Mouse (Mus musculus) ES-Bruce4 (cell line): ENCODE results near the gene Pom121l2. TPM values are rescaled to one million over a fixed set of nuclear protein-coding genes. Genes with fewer than 3 reads are reported as not detected.

ENCODE experiments used
- H3K27ac ChIP-seq: 2 replicates; pipeline ENCODE4 v1.5.1; 2012; ENCODE audit warnings: low read length, inconsistent platforms; ENCODE audit not compliant: insufficient read depth
- H3K27me3 ChIP-seq: 2 replicates; pipeline ENCODE4 v1.6.1; 2012; ENCODE audit warnings: mild to moderate bottlenecking, low read length, inconsistent platforms; ENCODE audit not compliant: control insufficient read depth, poor library complexity, insufficient read depth, severe bottlenecking
- H3K36me3 ChIP-seq: 2 replicates; pipeline ENCODE4 v1.6.1; 2012; ENCODE audit warnings: inconsistent platforms, mild to moderate bottlenecking, low read length, moderate library complexity; ENCODE audit not compliant: control insufficient read depth, poor library complexity, insufficient read depth, severe bottlenecking
- H3K4me1 ChIP-seq: one replicate; pipeline ENCODE4 v1.8.1; 2011; ENCODE audit warnings: low read length; ENCODE audit not compliant: control insufficient read depth, insufficient read depth
- H3K4me3 ChIP-seq: 2 replicates; pipeline ENCODE4 v1.5.1; 2011; ENCODE audit warnings: low read depth, mild to moderate bottlenecking, low read length
- H3K9ac ChIP-seq: 2 replicates; pipeline ENCODE4 v1.6.1; 2012; ENCODE audit warnings: low read depth, mild to moderate bottlenecking, inconsistent platforms; ENCODE audit not compliant: poor library complexity, severe bottlenecking
- H3K9me3 ChIP-seq: replicated peaks from 2 replicates; pipeline ENCODE4 v1.6.1; 2012; ENCODE audit warnings: mild to moderate bottlenecking, low read length, inconsistent platforms; ENCODE audit not compliant: control insufficient read depth, poor library complexity, insufficient read depth, severe bottlenecking
- CTCF ChIP-seq: IDR thresholded peaks from one replicate; pipeline ENCODE4 v1.8.1; 2011; ENCODE audit warnings: low read depth, low read length
- EP300 ChIP-seq: IDR thresholded peaks from 2 replicates; pipeline ENCODE4 v1.6.1; 2011; ENCODE audit warnings: low read depth, low read length; ENCODE audit not compliant: insufficient read depth
- POLR2A ChIP-seq: IDR thresholded peaks from one replicate; pipeline ENCODE4 v1.8.1; 2011; ENCODE audit warnings: low read length; ENCODE audit not compliant: insufficient read depth
- polyA plus RNA-seq: library from polyadenylated mRNA; stranded (reverse); fragments of >200 nt; gene quantifications from 2 replicates; pipeline ENCODE4 v1.2.4, GENCODE M21; 2011; ENCODE audit warnings: low read depth; ENCODE audit not compliant: missing spikeins, insufficient read depth, insufficient read length

Pom121l2 gene
- polyA plus RNA-seq, result not detected in 2 replicates

DNA sequence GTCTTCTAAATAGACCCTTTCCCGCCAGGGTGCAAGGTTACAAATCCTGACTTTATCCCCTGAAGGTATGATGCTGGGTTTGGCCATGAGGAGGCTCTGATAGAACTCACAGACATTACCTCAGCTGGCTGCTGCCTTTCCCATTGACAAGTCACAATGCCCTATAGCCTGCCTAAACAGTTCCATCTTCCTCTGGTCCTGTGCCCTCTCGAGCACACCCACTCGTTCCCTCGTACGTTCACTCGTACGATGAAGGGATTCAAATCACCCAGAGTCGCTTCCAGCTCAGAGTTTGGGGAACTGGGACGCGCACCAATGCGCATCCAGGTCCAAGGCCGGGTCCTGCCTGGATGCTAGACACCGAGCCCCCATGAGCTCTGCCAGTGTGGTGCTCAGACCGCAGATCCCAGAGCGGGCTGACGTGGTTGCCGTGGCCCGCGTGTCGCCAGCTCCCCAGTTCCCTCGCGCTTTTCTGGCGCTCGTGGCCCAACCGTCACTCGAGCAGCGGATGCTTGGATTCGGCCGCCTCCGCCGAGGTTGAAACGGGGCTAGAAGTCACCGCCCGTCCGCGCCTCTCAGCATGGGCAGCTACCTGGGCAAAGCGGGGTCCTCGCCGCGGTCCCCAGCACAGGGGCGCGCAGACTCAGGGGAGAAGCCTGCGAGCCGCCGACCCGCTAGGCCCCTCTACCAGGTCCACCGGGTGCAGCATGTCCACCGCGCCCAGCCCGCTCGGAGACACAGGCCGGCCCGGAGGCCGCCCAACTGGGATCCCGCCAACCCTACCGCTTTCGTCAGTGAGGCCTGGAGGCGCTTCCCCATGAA lies at the start of gene Pom121l2:
Gene Pom121l2, plus strand, starts transcription at position 214 of the 822 bp plus-strand sequence.
- Histone ChIP-seq H3K4me1 (no peaks in the 10 kb centered on the region), H3K36me3 (no peaks in the 10 kb centered on the region), H3K27ac (no peak within 1 kb of the TSS), H3K27me3 (peaks cover 1% of the 10 kb centered on the region; the same call in 1 of the 2 replicates), H3K4me3 (peak within 1 kb of the TSS; percentile 42), H3K9ac (peak within 1 kb of the TSS; percentile 37), H3K9me3 (no peaks in the 10 kb centered on the region)
- TF ChIP-seq CTCF (no peak), POLR2A (no peak), EP300 (no peak)

DNA sequence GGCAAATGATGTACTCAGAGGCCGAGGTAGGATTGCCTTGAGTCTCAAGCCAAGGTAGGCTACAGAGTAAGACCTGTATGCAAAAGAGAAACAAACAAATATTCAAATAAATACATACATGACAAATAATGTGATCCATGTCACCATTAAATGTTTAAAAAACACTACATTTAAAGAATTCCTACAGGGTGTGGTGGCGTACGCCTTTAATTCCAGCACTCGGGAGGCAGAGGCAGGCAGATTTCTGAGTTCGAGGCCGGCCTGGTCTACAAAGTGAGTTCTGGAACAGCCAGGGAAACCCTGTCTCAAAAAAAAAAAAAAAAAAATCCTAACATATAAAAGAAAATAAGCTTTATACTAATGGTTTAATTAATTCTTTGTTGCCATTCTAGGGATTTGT lies 49.3 kb upstream of the Pom121l2 start:
- H3K9ac ChIP-seq, result peak overlapping the region; percentile 57; the same call in 1 of the 2 replicates
- no peaks in the 10 kb centered on the region for H3K9me3 ChIP-seq
- H3K4me3 ChIP-seq, result peak overlapping the region; percentile 43
- TF ChIP-seq CTCF, result no peak
- TF ChIP-seq EP300, result no peak
- no peak for TF ChIP-seq POLR2A
- H3K4me1 ChIP-seq, result no peaks in the 10 kb centered on the region
- H3K27ac ChIP-seq, result 0 out of 2 replicates have a peak overlapping the region, but pooled peaks have one; percentile 33
- H3K27me3 ChIP-seq, result no peaks in the 10 kb centered on the region
- H3K36me3 ChIP-seq, result no peaks in the 10 kb centered on the region

DNA sequence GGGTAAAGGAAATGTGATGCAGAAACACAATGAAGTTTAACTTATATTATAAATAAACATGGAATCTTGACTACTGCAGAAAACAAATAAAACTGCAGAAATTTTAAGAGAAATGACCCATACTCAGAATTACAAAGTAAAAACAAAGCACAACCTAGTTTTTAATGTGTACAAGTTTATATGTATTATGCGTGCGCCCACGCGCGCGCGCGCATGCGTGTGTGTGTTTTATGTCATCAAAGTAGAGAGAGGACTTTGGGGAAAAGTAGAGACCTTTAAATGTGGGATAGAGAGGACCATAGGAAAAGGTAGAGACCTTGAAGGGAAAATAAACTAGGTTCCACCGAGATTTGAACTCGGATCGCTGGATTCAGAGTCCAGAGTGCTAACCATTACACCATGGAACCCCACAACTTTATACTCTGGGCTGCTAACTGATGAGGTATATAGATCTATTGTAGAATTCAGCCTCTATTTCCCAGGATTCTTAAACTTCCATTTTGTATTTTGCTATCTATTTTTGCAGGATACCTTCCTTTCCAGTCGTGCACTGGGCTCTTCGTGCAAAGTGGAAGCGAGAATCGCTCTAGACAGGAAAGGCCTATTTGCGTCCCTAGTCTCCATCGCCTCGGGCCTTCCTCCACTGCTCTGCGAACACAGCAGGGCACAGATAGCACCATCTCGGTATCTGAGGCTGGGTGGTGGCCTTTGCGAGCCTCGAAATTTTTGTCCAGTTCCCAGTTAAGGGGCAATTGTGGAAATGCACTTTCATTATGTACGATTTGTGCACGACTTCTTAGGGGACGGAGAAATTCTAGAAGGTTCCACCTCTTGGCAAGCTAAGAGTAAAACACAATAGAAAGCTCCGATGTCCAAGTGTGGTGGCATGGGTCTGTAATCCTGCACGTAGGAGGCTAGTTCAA lies 47.1 kb upstream of the Pom121l2 start:
- H3K27ac ChIP-seq, result peak overlapping the region; percentile 69
- H3K9me3 ChIP-seq, result no peaks in the 10 kb centered on the region
- H3K4me1 ChIP-seq, result no peaks in the 10 kb centered on the region
- H3K4me3 ChIP-seq, result peak overlapping the region; percentile 74
- TF ChIP-seq POLR2A, result no peak
- TF ChIP-seq EP300, result no peak
- TF ChIP-seq CTCF, result no peak
- H3K36me3 ChIP-seq, result no peaks in the 10 kb centered on the region
- H3K27me3 ChIP-seq, result no peaks in the 10 kb centered on the region
- peak overlapping the region; percentile 4 for H3K9ac ChIP-seq

DNA sequence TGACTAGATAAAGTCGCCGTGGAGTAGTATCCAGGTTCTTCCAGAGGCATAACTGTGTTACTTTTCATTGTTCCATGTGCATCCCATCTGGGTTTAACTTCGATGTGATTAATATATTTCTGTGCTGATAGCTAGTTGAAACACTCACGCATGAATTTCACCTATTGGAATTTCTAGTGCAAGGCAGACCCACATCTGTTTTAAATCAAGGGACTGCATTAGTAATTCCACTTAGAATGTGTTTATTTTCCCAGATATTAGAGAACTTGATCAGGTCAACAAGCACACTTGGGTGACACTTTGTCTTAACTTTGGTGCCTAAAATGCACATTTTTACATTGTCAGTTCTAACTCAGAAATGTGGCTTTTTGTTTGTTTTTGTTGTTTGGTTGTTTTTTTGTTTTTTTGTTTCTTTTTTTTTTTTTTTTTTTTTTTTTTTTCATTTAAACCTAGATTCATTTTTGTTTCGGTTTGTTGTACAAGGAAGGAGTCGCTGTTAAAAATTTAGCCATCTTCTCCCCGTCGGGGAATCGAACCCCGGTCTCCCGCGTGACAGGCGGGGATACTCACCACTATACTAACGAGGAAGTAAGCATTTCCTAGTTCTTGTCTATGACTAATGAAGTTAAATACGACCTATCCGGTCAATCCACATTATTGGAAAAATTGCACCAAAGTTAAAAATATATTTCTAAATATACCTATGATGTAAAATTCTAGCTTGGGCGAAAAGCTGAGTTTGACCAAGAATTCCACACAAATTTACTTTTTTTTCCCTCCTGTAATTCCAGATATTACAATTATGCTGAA lies 45.8 kb upstream of the Pom121l2 start:
- Histone ChIP-seq H3K4me1 (no peaks in the 10 kb centered on the region), H3K36me3 (no peaks in the 10 kb centered on the region), H3K4me3 (peak overlapping the region; percentile 98; the same call in 1 of the 2 replicates), H3K27ac (peak overlapping the region; percentile 71), H3K27me3 (no peaks in the 10 kb centered on the region), H3K9ac (0 out of 2 replicates have a peak overlapping the region, but pooled peaks have one; percentile 4), H3K9me3 (no peaks in the 10 kb centered on the region)
- TF ChIP-seq EP300, result no peak

DNA sequence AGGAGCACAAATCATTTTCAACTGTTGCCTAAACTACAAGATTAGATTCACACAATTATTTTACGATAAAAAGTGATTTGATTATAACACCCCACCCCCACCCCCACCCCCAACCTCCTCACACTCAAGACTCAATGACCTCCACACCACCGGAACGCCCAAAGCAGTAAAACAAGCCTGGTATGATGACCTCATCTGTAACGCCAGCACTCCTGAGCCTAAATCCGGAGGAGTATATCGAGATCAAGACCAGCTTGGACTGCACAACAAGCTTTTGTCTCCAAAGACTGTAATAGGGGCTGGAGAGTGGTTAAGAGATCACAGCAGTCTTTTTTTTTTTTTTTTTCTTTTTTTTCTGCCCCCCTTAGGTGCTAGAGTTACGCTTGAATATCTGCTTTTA lies 45.2 kb upstream of the Pom121l2 start:
- Histone ChIP-seq H3K27ac (no peak overlapping the region; the same call in 1 of the 2 replicates), H3K4me1 (no peaks in the 10 kb centered on the region), H3K9me3 (no peaks in the 10 kb centered on the region), H3K4me3 (peak overlapping the region; percentile 98), H3K36me3 (no peaks in the 10 kb centered on the region), H3K27me3 (no peaks in the 10 kb centered on the region), H3K9ac (peak overlapping the region; percentile 78)
- TF ChIP-seq POLR2A, result no peak
- no peak for TF ChIP-seq EP300
